Mouse (Mus musculus) heart, postnatal 14 days (tissue): ENCODE measurements around the gene Mcf2l. TPM values are rescaled to one million over a fixed set of nuclear protein-coding genes. Genes with fewer than 3 reads are reported as not detected.

Experiments used
- DNase-seq, 2 experiments: peaks; one replicate each; pipeline ENCODE4 v3.0.0; 2021 to 2022
- intact Hi-C: fragments of 180-260 bp; cut with DNase I; formaldehyde crosslinking; loops from one replicate; pipeline ENCODE4 v1.15.1; 2025
- total RNA-seq, 2 experiments: library from RNA; stranded (reverse); gene quantifications; 2 replicates each; pipeline ENCODE4 v1.2.3; 2021

Mcf2l gene
- total RNA-seq, 2 experiments from 2014 or later: 104 to 109 TPM

- intact Hi-C loops: no loop called here
- DNase-seq: no peak
Measured at GRCm38 (mm10) chr8:12940549-12940948, 66.9 kb downstream of the Mcf2l start.

- intact Hi-C loops: no loop called here
- DNase-seq: no peak
Measured at GRCm38 (mm10) chr8:12941161-12941926, 67.7 kb downstream of the Mcf2l start.

GRCm38 (mm10) chr8:12947604-12948573 is 74.3 kb downstream of the Mcf2l start:
- DNase-seq: no peak
- intact Hi-C loops: loop anchor here (2.0 kb wide), 1 partner anchor 13 kb away; no protein-coding TSS in a partner anchor

- DNase-seq: no peak
- intact Hi-C loops: loop anchor here (2.0 kb wide), 1 partner anchor 14 kb away; no protein-coding TSS in a partner anchor
Measured at GRCm38 (mm10) chr8:12948574-12948961, 75.0 kb downstream of the Mcf2l start.

- intact Hi-C loops: no loop called here
Measured at GRCm38 (mm10) chr8:12951051-12951630, 77.5 kb downstream of the Mcf2l start.

GRCm38 (mm10) chr8:12952699-12953098 is 79.1 kb downstream of the Mcf2l start:
- intact Hi-C loops: no loop called here
- DNase-seq: no peak

More at GRCm38 (mm10) chr8:12951051-12951630, 77.5 kb downstream of the Mcf2l start:
- no peak for DNase-seq

- DNase-seq: no peak
- intact Hi-C loops: no loop called here
Measured at GRCm38 (mm10) chr8:12955362-12955879, 81.8 kb downstream of the Mcf2l start.

GRCm38 (mm10) chr8:12955880-12956279 is 82.3 kb downstream of the Mcf2l start:
- no peak for DNase-seq

GRCm38 (mm10) chr8:12956941-12957340 is 83.3 kb downstream of the Mcf2l start:
- DNase-seq: no peak
- intact Hi-C loops: no loop called here

More at GRCm38 (mm10) chr8:12955880-12956279, 82.3 kb downstream of the Mcf2l start:
- intact Hi-C loops: no loop called here

- intact Hi-C loops: no loop called here
- DNase-seq: no peak
Measured at GRCm38 (mm10) chr8:12957419-12957818, 83.8 kb downstream of the Mcf2l start.

GRCm38 (mm10) chr8:12960609-12961008 is 87.0 kb downstream of the Mcf2l start:
- DNase-seq: no peak
- intact Hi-C loops: no loop called here

GRCm38 (mm10) chr8:12961211-12961610 is 87.6 kb downstream of the Mcf2l start:
- intact Hi-C loops: no loop called here

GRCm38 (mm10) chr8:12961821-12962534 is 88.4 kb downstream of the Mcf2l start:
- DNase-seq: no peak
- intact Hi-C loops: no loop called here

More at GRCm38 (mm10) chr8:12961211-12961610, 87.6 kb downstream of the Mcf2l start:
- no peak for DNase-seq

- intact Hi-C loops: no loop called here
- DNase-seq: no peak
Measured at GRCm38 (mm10) chr8:12962541-12963380, 89.2 kb downstream of the Mcf2l start.

- DNase-seq: no peak
- intact Hi-C loops: no loop called here
Measured at GRCm38 (mm10) chr8:12976290-12976689, 102.7 kb downstream of the Mcf2l start.

- DNase-seq: no peak
- intact Hi-C loops: no loop called here
Measured at GRCm38 (mm10) chr8:12976723-12977122, 103.1 kb downstream of the Mcf2l start.

- DNase-seq: no peak
- intact Hi-C loops: no loop called here
Measured at GRCm38 (mm10) chr8:12977325-12977724, 103.7 kb downstream of the Mcf2l start.

- DNase-seq: no peak
- intact Hi-C loops: no loop called here
Measured at GRCm38 (mm10) chr8:12978308-12978707, 104.7 kb downstream of the Mcf2l start.

- peak; percentile 52 to 61 for DNase-seq
- intact Hi-C loops: no loop called here
Measured at GRCm38 (mm10) chr8:12978726-12979125, 105.1 kb downstream of the Mcf2l start.
